Mouse (Mus musculus): ENCODE measurements around the gene Slc16a7.

GRCm38 (mm10) chr10:125346364-125346763 lies 42.9 kb downstream of the Slc16a7 start:
- TF ChIP-seq CTCF (IDR thresholded peaks at IDR 0.05; ENCODE audit: borderline replicate concordance, insufficient read depth, low read depth, low read length) (no peak), POLR2A (IDR thresholded peaks at IDR 0.05; ENCODE audit: borderline replicate concordance, insufficient read depth, low read length) (no peak)
